Mouse (Mus musculus): ENCODE results near the gene Lgi1. TPM values are rescaled to one million over a fixed set of nuclear protein-coding genes. Genes with fewer than 3 reads are reported as not detected.

Lgi1 gene
- total and polyA plus RNA-seq, 2 experiments from 2014 or later = 16.5 to 20.3 TPM

- no peaks in the 10 kb centered on the region for H3K27me3 ChIP-seq (ENCODE audit: insufficient read depth, low read length)
- ATAC-seq (peak; percentile 85), DNase-seq (ENCODE audit: low spot score) (peak; percentile 73)
- H3K9me3 ChIP-seq (ENCODE audit: low read length) = no peaks in the 10 kb centered on the region
- H3K4me2 ChIP-seq (ENCODE audit: low read depth, low read length) = no peak overlapping the region
- WGBS = 17% methylated on average over 10 of the region's 10 CpGs
- H3K9ac ChIP-seq (replicated peaks; ENCODE audit: low read length) = no peak overlapping the region
- no peaks in the 10 kb centered on the region for H3K4me1 ChIP-seq (ENCODE audit: insufficient read depth, low read length)
- TF ChIP-seq CTCF (IDR thresholded peaks at IDR 0.05; ENCODE audit: low read depth) = peak; percentile 74
- H3K27ac ChIP-seq = no peak overlapping the region
- no peak overlapping the region for H3K4me3 ChIP-seq (ENCODE audit: low read length)
- no peaks in the 10 kb centered on the region for H3K36me3 ChIP-seq (ENCODE audit: insufficient read depth, low read length)
These were observed 60.1 kb downstream of the Lgi1 start for GRCm38 (mm10) chr19:38324147-38325028.

DNA sequence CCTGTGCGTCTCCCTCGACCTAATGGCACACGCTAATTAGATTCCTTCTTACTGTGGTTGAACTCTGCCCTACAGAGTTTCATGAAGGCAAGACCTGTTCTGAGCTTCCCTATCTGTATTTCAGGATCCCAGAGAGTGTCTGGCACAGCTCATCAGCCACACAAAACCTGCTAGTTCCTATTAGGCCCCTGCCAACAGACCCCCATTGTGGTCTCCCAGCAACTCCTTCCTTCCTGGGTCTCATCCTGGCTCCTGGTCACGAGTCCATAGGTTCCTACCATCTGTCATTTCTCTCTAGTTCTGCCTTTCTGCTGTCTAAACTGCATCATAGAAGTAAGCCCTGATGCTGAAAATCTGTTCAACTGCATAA is 60.7 kb downstream of the Lgi1 start:
- H3K4me3 ChIP-seq (ENCODE audit: low read length) = no peak overlapping the region
- ATAC-seq = peak; percentile 34; the same call in 1 of the 2 replicates
- no peak overlapping the region for H3K4me2 ChIP-seq (ENCODE audit: low read depth, low read length)
- no peaks in the 10 kb centered on the region for H3K9me3 ChIP-seq (ENCODE audit: low read length)
- no peak for TF ChIP-seq CTCF (IDR thresholded peaks at IDR 0.05; ENCODE audit: low read depth)
- H3K9ac ChIP-seq (replicated peaks; ENCODE audit: low read length) = no peak overlapping the region
- H3K27ac ChIP-seq = no peak overlapping the region
- no peaks in the 10 kb centered on the region for H3K27me3 ChIP-seq (ENCODE audit: insufficient read depth, low read length)
- WGBS = 51% methylated on average over 4 of the region's 4 CpGs
- H3K36me3 ChIP-seq (ENCODE audit: insufficient read depth, low read length) = no peaks in the 10 kb centered on the region
- no peaks in the 10 kb centered on the region for H3K4me1 ChIP-seq (ENCODE audit: insufficient read depth, low read length)
- no peak for DNase-seq (ENCODE audit: low spot score)

DNA sequence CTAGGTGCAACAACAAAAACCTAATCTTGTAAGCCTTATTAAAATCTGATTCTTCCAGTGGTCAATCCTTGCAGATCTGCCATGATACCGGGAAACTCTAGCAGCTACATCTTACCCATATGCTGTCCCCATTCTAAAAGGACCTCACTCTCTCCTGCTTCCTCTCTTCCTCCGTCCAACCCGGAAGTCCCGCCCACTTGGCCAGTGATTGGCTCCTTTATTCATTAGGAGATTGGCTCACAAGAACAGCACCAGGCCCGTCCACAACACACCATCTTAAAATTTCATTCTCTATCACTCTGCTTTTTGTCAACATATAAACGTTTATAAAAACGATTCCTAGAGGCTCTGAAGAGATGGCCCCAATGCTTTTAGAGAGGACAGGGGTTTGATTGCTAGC is 61.5 kb downstream of the Lgi1 start:
- no peaks in the 10 kb centered on the region for H3K9me3 ChIP-seq (ENCODE audit: low read length)
- H3K27ac ChIP-seq = no peak overlapping the region
- no peak overlapping the region for H3K4me3 ChIP-seq (ENCODE audit: low read length)
- H3K4me1 ChIP-seq (ENCODE audit: insufficient read depth, low read length) = no peaks in the 10 kb centered on the region
- H3K9ac ChIP-seq (replicated peaks; ENCODE audit: low read length) = no peak overlapping the region
- DNase-seq (ENCODE audit: low spot score) (no peak), ATAC-seq (no peak)
- H3K27me3 ChIP-seq (ENCODE audit: insufficient read depth, low read length) = no peaks in the 10 kb centered on the region
- no peak for TF ChIP-seq CTCF (IDR thresholded peaks at IDR 0.05; ENCODE audit: low read depth)
- no peak overlapping the region for H3K4me2 ChIP-seq (ENCODE audit: low read depth, low read length)
- 88% methylated on average over 7 of the region's 7 CpGs for WGBS
- H3K36me3 ChIP-seq (ENCODE audit: insufficient read depth, low read length) = no peaks in the 10 kb centered on the region

DNA sequence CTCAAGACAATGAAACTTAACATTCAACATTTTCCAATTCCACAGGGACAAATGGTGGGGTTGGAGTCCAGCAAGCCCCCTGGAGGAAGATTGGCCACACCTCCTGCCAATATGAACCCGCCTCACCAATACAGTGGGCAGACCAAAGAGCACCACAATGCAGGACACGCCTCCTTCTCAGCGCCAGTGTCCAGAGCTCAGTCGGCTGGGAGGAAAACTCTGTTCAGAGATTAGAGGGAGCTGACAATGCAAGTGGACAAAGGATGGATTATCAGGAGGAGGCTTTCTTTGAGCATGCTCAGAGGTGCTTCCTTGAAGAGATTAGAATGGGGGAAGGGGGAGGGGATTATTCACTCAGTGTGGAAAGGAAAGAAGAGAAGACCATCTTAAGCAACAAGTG is 62.7 kb downstream of the Lgi1 start:
- WGBS = 40% methylated on average over 4 of the region's 4 CpGs
- Histone ChIP-seq H3K4me1 (ENCODE audit: insufficient read depth, low read length) (no peaks in the 10 kb centered on the region), H3K27me3 (ENCODE audit: insufficient read depth, low read length) (no peaks in the 10 kb centered on the region), H3K4me3 (ENCODE audit: low read length) (no peak overlapping the region), H3K9me3 (ENCODE audit: low read length) (no peaks in the 10 kb centered on the region), H3K4me2 (ENCODE audit: low read depth, low read length) (no peak overlapping the region), H3K36me3 (ENCODE audit: insufficient read depth, low read length) (no peaks in the 10 kb centered on the region), H3K9ac (replicated peaks; ENCODE audit: low read length) (no peak overlapping the region), H3K27ac (no peak overlapping the region)
- DNase-seq (ENCODE audit: low spot score) (no peak), ATAC-seq (no peak)
- TF ChIP-seq CTCF (IDR thresholded peaks at IDR 0.05; ENCODE audit: low read depth) = no peak

DNA sequence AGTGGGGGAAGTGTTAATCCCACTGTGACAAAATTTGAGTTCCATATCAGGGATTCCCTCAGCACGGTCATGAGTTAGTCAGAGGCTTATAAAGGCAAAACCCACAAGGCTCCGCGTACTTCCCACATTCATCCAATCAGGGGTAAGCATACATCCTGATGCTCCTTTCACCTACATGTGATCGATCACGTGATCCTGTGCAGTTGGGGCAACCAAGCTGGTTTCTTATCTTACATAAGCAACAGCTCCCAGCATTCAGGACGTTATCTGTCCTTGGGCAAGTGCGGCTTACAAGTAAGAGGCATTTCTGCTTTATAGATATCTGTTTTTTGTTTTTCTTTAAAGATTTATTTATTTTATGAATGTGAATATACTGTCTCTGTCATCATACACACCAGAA is 63.7 kb downstream of the Lgi1 start:
- ATAC-seq = no peak
- no peak for DNase-seq (ENCODE audit: low spot score)
- Histone ChIP-seq H3K9ac (replicated peaks; ENCODE audit: low read length) (no peak overlapping the region), H3K9me3 (ENCODE audit: low read length) (no peaks in the 10 kb centered on the region), H3K27me3 (ENCODE audit: insufficient read depth, low read length) (no peaks in the 10 kb centered on the region), H3K4me2 (ENCODE audit: low read depth, low read length) (no peak overlapping the region), H3K27ac (no peak overlapping the region), H3K4me1 (ENCODE audit: insufficient read depth, low read length) (no peaks in the 10 kb centered on the region), H3K36me3 (ENCODE audit: insufficient read depth, low read length) (no peaks in the 10 kb centered on the region), H3K4me3 (ENCODE audit: low read length) (no peak overlapping the region)
- no peak for TF ChIP-seq CTCF (IDR thresholded peaks at IDR 0.05; ENCODE audit: low read depth)
- 93% methylated on average over 7 of the region's 7 CpGs for WGBS

DNA sequence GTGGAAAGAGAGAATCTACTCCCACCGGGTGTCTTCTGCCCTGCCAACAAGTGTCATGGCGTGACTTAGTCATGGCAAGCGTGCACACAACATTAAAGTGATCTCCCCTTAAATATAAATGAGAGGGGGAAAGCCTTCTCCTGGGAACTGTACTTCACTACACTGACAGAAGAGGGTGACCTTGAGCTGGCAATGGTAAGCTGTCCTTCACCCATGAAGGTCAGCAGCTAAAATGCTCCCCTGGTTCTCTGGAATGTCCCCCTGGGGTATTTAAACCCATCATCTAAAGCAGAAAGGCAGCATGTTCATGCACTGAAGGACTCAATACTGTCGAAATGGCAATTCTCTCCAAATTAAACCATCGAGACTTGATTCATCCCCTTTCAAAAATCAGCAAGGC is 64.9 kb downstream of the Lgi1 start:
- TF ChIP-seq CTCF (IDR thresholded peaks at IDR 0.05; ENCODE audit: low read depth) = 0 out of 2 replicates have a peak, but pooled peaks have one; percentile 16
- no peaks in the 10 kb centered on the region for H3K9me3 ChIP-seq (ENCODE audit: low read length)
- H3K4me2 ChIP-seq (ENCODE audit: low read depth, low read length) = no peak overlapping the region
- H3K27ac ChIP-seq = no peak overlapping the region
- no peak overlapping the region for H3K9ac ChIP-seq (replicated peaks; ENCODE audit: low read length)
- H3K4me1 ChIP-seq (ENCODE audit: insufficient read depth, low read length) = no peaks in the 10 kb centered on the region
- DNase-seq (ENCODE audit: low spot score) = no peak
- H3K36me3 ChIP-seq (ENCODE audit: insufficient read depth, low read length) = no peaks in the 10 kb centered on the region
- WGBS = 84% methylated on average over 5 of the region's 5 CpGs
- H3K4me3 ChIP-seq (ENCODE audit: low read length) = no peak overlapping the region
- H3K27me3 ChIP-seq (ENCODE audit: insufficient read depth, low read length) = no peaks in the 10 kb centered on the region
- no peak for ATAC-seq

GRCm38 (mm10) chr19:38331072-38331471 is 66.7 kb downstream of the Lgi1 start:
- Histone ChIP-seq H3K9me3 (ENCODE audit: low read length) (no peaks in the 10 kb centered on the region), H3K27me3 (ENCODE audit: insufficient read depth, low read length) (no peaks in the 10 kb centered on the region), H3K27ac (no peak overlapping the region), H3K36me3 (ENCODE audit: insufficient read depth, low read length) (no peaks in the 10 kb centered on the region), H3K4me2 (ENCODE audit: low read depth, low read length) (no peak overlapping the region), H3K4me3 (ENCODE audit: low read length) (no peak overlapping the region), H3K9ac (replicated peaks; ENCODE audit: low read length) (no peak overlapping the region), H3K4me1 (ENCODE audit: insufficient read depth, low read length) (no peaks in the 10 kb centered on the region)
- no peak for ATAC-seq
- no peak for TF ChIP-seq CTCF (IDR thresholded peaks at IDR 0.05; ENCODE audit: low read depth)
- 50% methylated on average over 1 of the region's 1 CpGs for WGBS
- DNase-seq (ENCODE audit: low spot score) = no peak
